Mouse (Mus musculus): ENCODE measurements around the gene Mtx2. TPM values are rescaled to one million over a fixed set of nuclear protein-coding genes. Genes with fewer than 3 reads are reported as not detected.

The Mtx2 gene
- 10 to 100 TPM; 65.7 to 75.5 TPM for polyA plus RNA-seq (2017; shearing (Covaris generic))

GRCm38 (mm10) chr2:74825730-74826430 is at the start of gene Mtx2:
Gene Mtx2 (plus strand): TSS chr2:74825803.

Other genes starting within 250 kb of the Mtx2 start
- 10 to 100 TPM; 17.5 to 19.3 TPM for gene Lnpk, start 246.4 kb upstream of the Mtx2 start, polyA plus RNA-seq (2017; shearing (Covaris generic))
- gene Evx2, start 166.2 kb upstream of the Mtx2 start, polyA plus RNA-seq (2017; shearing (Covaris generic)): under 1 TPM in 1 of 2 experiments, not detected in 1; 0.20 TPM
- not detected for gene Hoxd13, start 157.5 kb upstream of the Mtx2 start, polyA plus RNA-seq (2017; shearing (Covaris generic))
- not detected for gene Hoxd12, start 150.8 kb upstream of the Mtx2 start, polyA plus RNA-seq (2017; shearing (Covaris generic))
- under 1 TPM in 1 of 2 experiments, not detected in 1; 0.55 TPM for gene Hoxd11, start 146.2 kb upstream of the Mtx2 start, polyA plus RNA-seq (2017; shearing (Covaris generic))
- gene Hoxd10, start 133.9 kb upstream of the Mtx2 start, polyA plus RNA-seq (2017; shearing (Covaris generic)): under 1 TPM in 1 of 2 experiments, not detected in 1; 0.26 TPM
- gene Hoxd9, start 128.1 kb upstream of the Mtx2 start, polyA plus RNA-seq (2017; shearing (Covaris generic)): not detected
- gene Hoxd8, start 121.2 kb upstream of the Mtx2 start, polyA plus RNA-seq (2017; shearing (Covaris generic)): under 1 TPM; 0.27 to 0.39 TPM
- gene Hoxd3, start 113.9 kb upstream of the Mtx2 start, polyA plus RNA-seq (2017; shearing (Covaris generic)): not detected
- under 1 TPM; 0.11 to 0.45 TPM for gene Hoxd4, start 113.9 kb upstream of the Mtx2 start, polyA plus RNA-seq (2017; shearing (Covaris generic))
- gene Gm28230, start 99.1 kb upstream of the Mtx2 start, polyA plus RNA-seq (2017; shearing (Covaris generic)): not detected
- not detected for gene Hoxd1, start 62.8 kb upstream of the Mtx2 start, polyA plus RNA-seq (2017; shearing (Covaris generic))